Comparison of ENCODE assay signal across 9 mouse cellular contexts in the genomic region with DNA sequence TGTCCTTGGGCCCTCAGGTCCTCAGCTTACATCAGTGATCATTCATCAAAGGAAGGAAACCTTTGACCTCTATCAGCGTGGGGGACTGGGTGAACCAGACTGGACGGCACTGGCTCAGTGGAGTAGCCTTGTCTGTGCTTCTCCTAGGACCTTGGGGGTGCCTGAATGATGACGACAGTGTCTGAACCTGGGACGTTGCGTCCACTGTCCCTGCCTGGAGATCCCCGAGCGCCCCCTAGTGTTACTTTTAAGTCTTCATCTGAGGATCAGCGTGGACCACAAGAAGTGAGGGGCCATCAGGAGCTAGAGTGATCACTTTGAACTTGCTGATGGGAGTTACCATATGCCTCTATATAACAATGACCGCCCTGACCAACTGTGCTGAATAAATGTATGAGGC. TPM values are rescaled to one million over a fixed set of nuclear protein-coding genes. Genes with fewer than 3 reads are reported as not detected.
DNase-seq lines count a peak whose midpoint lies in the region; ATAC-seq and TF ChIP-seq lines count a peak whose summit lies in the region.
"Had no signal": no experiment of that assay in that cellular context is flagged by ENCODE, and none has a peak within 500 bp of the region (broad histone marks: within the 10 kb centered on the region; RNA-seq: fewer than 3 reads in every experiment).

No protein-coding gene starts in this region.

- peaks cover 0 to 2% of the 10 kb centered on the region in 2 experiments; a peak in 1 of 4 replicates for H3K27me3 ChIP-seq in MEL (ENCODE audit: control insufficient read depth in 1 of 2, insufficient read depth in 2 of 2, low read length in 2 of 2)
- peaks cover 15% of the 10 kb centered on the region for H3K27me3 ChIP-seq in midbrain, postnatal 0 days (ENCODE audit: insufficient read depth, low read length)

- peak; percentile 89 to 96 (median 96) for TF ChIP-seq CTCF in MEL (IDR thresholded peaks at IDR 0.05 in 2 of 3, conservative IDR thresholded peaks at IDR 0.05 in 1 of 3; ENCODE audit: control insufficient read depth in 1 of 3, insufficient read depth in 1 of 3, low read depth in 2 of 3, low read length in 3 of 3, poor library complexity in 1 of 3, severe bottlenecking in 1 of 3)
- TF ChIP-seq CTCF in bone marrow macrophage, adult 2 months (IDR thresholded peaks at IDR 0.05; ENCODE audit: low read depth, low read length) = peak; percentile 77
- TF ChIP-seq CTCF in midbrain, postnatal 0 days (IDR thresholded peaks at IDR 0.05) = peak; percentile 70

- no peak overlapping the region for H3K4me2 ChIP-seq in midbrain, postnatal 0 days (ENCODE audit: low read depth, low read length, poor library complexity, severe bottlenecking)

- WGBS in midbrain, postnatal 0 days = 3% methylated on average over 9 of the region's 9 CpGs

- H3K79me2 ChIP-seq in MEL (ENCODE audit: control insufficient read depth, insufficient read depth, low read length, poor library complexity) = no peaks in the 10 kb centered on the region

- H3K36me3 ChIP-seq in MEL (ENCODE audit: control insufficient read depth in 1 of 2, insufficient read depth in 2 of 2, low read length in 2 of 2) = no peaks in the 10 kb centered on the region
- no peaks in the 10 kb centered on the region for H3K36me3 ChIP-seq in midbrain, postnatal 0 days (ENCODE audit: insufficient read depth, low read length)

- no peak for TF ChIP-seq POLR2A in MEL (IDR thresholded peaks at IDR 0.05; ENCODE audit: control insufficient read depth in 1 of 2, insufficient read depth in 1 of 2, low read depth in 1 of 2, low read length in 2 of 2, poor library complexity in 1 of 2)
- no peak for TF ChIP-seq POLR2A in bone marrow macrophage, adult 2 months (IDR thresholded peaks at IDR 0.05; ENCODE audit: borderline replicate concordance, low read depth, low read length)

- peak; percentile 78 for TF ChIP-seq RAD21 in MEL (IDR thresholded peaks at IDR 0.05; ENCODE audit: low read depth, low read length)

- no peak overlapping the region for H3K9ac ChIP-seq in MEL (ENCODE audit: control insufficient read depth, low read depth, low read length, poor library complexity, severe bottlenecking)
- no peak overlapping the region for H3K9ac ChIP-seq in midbrain, postnatal 0 days (replicated peaks; ENCODE audit: low read length, poor library complexity, severe bottlenecking)

- no peaks in the 10 kb centered on the region for H3K9me3 ChIP-seq in MEL (replicated peaks; ENCODE audit: insufficient read depth, low read length)
- H3K9me3 ChIP-seq in midbrain, postnatal 0 days (ENCODE audit: low read length) = no peaks in the 10 kb centered on the region

- no peak overlapping the region for H3K27ac ChIP-seq in MEL (ENCODE audit: control insufficient read depth, low read depth, low read length)
- no peak overlapping the region for H3K27ac ChIP-seq in bone marrow macrophage, adult 2 months (ENCODE audit: insufficient read depth, low read depth, low read length)
- no peak overlapping the region for H3K27ac ChIP-seq in midbrain, postnatal 0 days (ENCODE audit: low read depth, low read length)
- H3K27ac ChIP-seq: macrophage had no signal

- no peak for TF ChIP-seq EP300 in MEL (IDR thresholded peaks at IDR 0.05; ENCODE audit: low read depth in 1 of 2, low read length in 2 of 2)

- H3K4me1 ChIP-seq in MEL (ENCODE audit: control insufficient read depth in 1 of 2, insufficient read depth in 2 of 2, low read length in 2 of 2) = no peaks in the 10 kb centered on the region
- no peaks in the 10 kb centered on the region for H3K4me1 ChIP-seq in bone marrow macrophage, adult 2 months (ENCODE audit: control insufficient read depth, insufficient read depth, low read length)
- no peaks in the 10 kb centered on the region for H3K4me1 ChIP-seq in midbrain, postnatal 0 days (ENCODE audit: insufficient read depth, low read length)

- peak; percentile 47; the same call in 1 of the 2 replicates for ATAC-seq in midbrain, postnatal 0 days (ENCODE audit: low FRiP score)

- peak; percentile 25 for DNase-seq in layer of hippocampus, adult 9-11 months
- DNase-seq in layer of hippocampus, postnatal 36 days = no peak
- peak; percentile 87 for DNase-seq in MEL (ENCODE audit: low read depth, low spot score)
- peak; percentile 70 for DNase-seq in heart, postnatal 4 days
- DNase-seq in midbrain, postnatal 0 days (ENCODE audit: low spot score) = peak; percentile 65
- no peak for DNase-seq in layer of hippocampus, adult 18-20 months (ENCODE audit: low spot score in 2 of 2)
- DNase-seq in cerebellum, adult 9-11 months = no peak

- no peak overlapping the region for H3K4me3 ChIP-seq in MEL (ENCODE audit: control insufficient read depth in 1 of 2, insufficient read depth in 1 of 2, low read depth in 2 of 2, low read length in 2 of 2)
- H3K4me3 ChIP-seq in bone marrow macrophage, adult 2 months (ENCODE audit: insufficient read depth, low read length) = no peak overlapping the region
- H3K4me3 ChIP-seq in midbrain, postnatal 0 days (ENCODE audit: low read depth, low read length) = no peak overlapping the region

TF ChIP-seq in MEL, 35 proteins besides CTCF, POLR2A, EP300 and RAD21:
- TF ChIP-seq MXI1 (IDR thresholded peaks at IDR 0.05; ENCODE audit: low read depth, low read length) (no peak), USF2 (IDR thresholded peaks at IDR 0.05; ENCODE audit: borderline replicate concordance in 1 of 2, insufficient read depth in 1 of 2, low read depth in 1 of 2, low read length in 2 of 2) (no peak), HCFC1 (IDR thresholded peaks at IDR 0.05; ENCODE audit: low read depth, low read length) (no peak), TCF12 (IDR thresholded peaks at IDR 0.05; ENCODE audit: low read depth, low read length) (no peak), POLR2AphosphoS5 (IDR thresholded peaks at IDR 0.05; ENCODE audit: borderline replicate concordance, low read depth, low read length) (no peak), ZC3H11A (IDR thresholded peaks at IDR 0.05; ENCODE audit: low read depth, low read length) (peak; percentile 55), MAZ (IDR thresholded peaks at IDR 0.05; ENCODE audit: low read depth, low read length) (no peak), JUND (IDR thresholded peaks at IDR 0.05; ENCODE audit: low read depth, low read length) (no peak), MAX (IDR thresholded peaks at IDR 0.05; ENCODE audit: low read length) (no peak), RCOR1 (IDR thresholded peaks at IDR 0.05; ENCODE audit: low read depth, low read length) (no peak), ELF1 (IDR thresholded peaks at IDR 0.05; ENCODE audit: low read depth, low read length) (no peak), GATA1 (IDR thresholded peaks at IDR 0.05; ENCODE audit: low read depth, low read length) (no peak), E2F4 (IDR thresholded peaks at IDR 0.05; ENCODE audit: borderline replicate concordance, low read depth, low read length) (no peak), ETS1 (IDR thresholded peaks at IDR 0.05; ENCODE audit: low read depth, low read length) (no peak), GABPA (IDR thresholded peaks at IDR 0.05; ENCODE audit: low read depth, low read length) (no peak), SMC3 (IDR thresholded peaks at IDR 0.05; ENCODE audit: low read depth, low read length) (peak; percentile 86), MAFK (IDR thresholded peaks at IDR 0.05; ENCODE audit: borderline replicate concordance, low read depth, low read length) (no peak)
TF ChIP-seq in MEL: peak in this region for 2.

RNA-seq across cellular contexts. Expression of a gene that starts 19.4 kb away (rescaled TPM):
- total RNA-seq in layer of hippocampus, postnatal 36 days (2021) = not detected
- total RNA-seq in MEL (2012; rRNA removed) = not detected in 2 replicates
- polyA plus RNA-seq in MEL (2012; ENCODE audit: insufficient read depth in 1 of 2, insufficient read length in 2 of 2, low read depth in 1 of 2, low replicate concordance in 2 of 2, missing spikeins in 1 of 2) = not detected
- polyA plus RNA-seq in bone marrow macrophage, adult 2 months (2012; ENCODE audit: insufficient read depth, insufficient read length, missing spikeins) = not detected in 2 replicates
- total RNA-seq in heart, postnatal 4 days (2021) = not detected
- total RNA-seq in midbrain, postnatal 0 days (2014; rRNA removed) = 1.3 and 2.1 TPM in 2 replicates
- 0.10 TPM in 1 of 2 replicates, not detected in the other for polyA plus RNA-seq in midbrain, postnatal 0 days (2015; fragmentation: Nextera tagmentation; extraction: Ambion mirVana)
- total RNA-seq in layer of hippocampus, adult 18-20 months (2021) = not detected
- polyA plus RNA-seq: macrophage had no signal

Comparison
In these comparisons a context has a peak if more than half of its experiments do, and no peak if none do; other contexts are left out.
1. DNase-seq: peak in layer of hippocampus, adult 9-11 months (single experiment), MEL (single experiment), heart, postnatal 4 days (single experiment) and midbrain, postnatal 0 days (single experiment); none in layer of hippocampus, postnatal 36 days (0 of 2), layer of hippocampus, adult 18-20 months (0 of 2) and cerebellum, adult 9-11 months (single experiment).
2. Peak in every context shown above with its lines, with median percentiles within 50 percentile points of each other: CTCF ChIP-seq.